Mouse (Mus musculus) T-helper 2 cell (primary cell): ENCODE results near the gene Tex50.

Experiments used
- in situ Hi-C: fragments of 300-600 bp; cut with MboI, MseI; formaldehyde crosslinking; loops from one replicate; pipeline ENCODE4 v1.15.1; 2025; ENCODE audit warnings: high pct_unique_total_duplicates

Tex50 gene

GRCm38 (mm10) chr1:161122661-161123418 is 36.3 kb downstream of the Tex50 start:
- in situ Hi-C loops = no loop called here

- in situ Hi-C loops = no loop called here
Observed at GRCm38 (mm10) chr1:161114591-161114990, 44.5 kb downstream of the Tex50 start.

- in situ Hi-C loops = no loop called here
Observed at GRCm38 (mm10) chr1:161109216-161109615, 49.9 kb downstream of the Tex50 start.
